In the genomic region with DNA sequence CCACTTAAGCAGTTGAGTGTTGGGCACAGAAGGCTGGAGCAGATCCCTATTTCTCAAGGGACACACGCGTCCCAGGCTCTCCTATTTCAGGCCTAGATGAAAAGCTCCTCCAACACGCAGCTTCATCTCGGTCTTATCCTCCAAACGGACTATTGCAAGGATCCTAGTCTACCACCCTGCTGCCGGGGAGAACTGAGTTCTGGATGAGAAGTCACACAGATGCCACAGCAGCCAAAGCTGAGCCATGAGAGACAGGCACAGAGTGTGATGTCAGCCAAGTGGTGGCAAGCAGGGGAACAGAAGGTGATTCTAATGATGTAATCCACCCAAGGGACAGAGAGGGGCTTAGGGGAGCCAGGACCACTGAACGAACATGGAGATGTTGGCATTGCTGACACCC, we compare ENCODE assay signal across 19 mouse cellular contexts. TPM values are rescaled to one million over a fixed set of nuclear protein-coding genes. Genes with fewer than 3 reads are reported as not detected.
A peak's percentile ranks its signal among the peaks of the same experiment; 100 is the strongest.
DNase-seq lines count a peak whose midpoint lies in the region; ATAC-seq and TF ChIP-seq lines count a peak whose summit lies in the region.
"Had no signal": no experiment of that assay in that cellular context is flagged by ENCODE, and none has a peak within 500 bp of the region (broad histone marks: within the 10 kb centered on the region; RNA-seq: fewer than 3 reads in every experiment).

No protein-coding gene starts in this region.

- no peaks in the 10 kb centered on the region for H3K4me1 ChIP-seq in forebrain, embryonic 13.5 days
- no peaks in the 10 kb centered on the region for H3K4me1 ChIP-seq in forebrain, embryonic 11.5 days (replicated peaks; ENCODE audit: control insufficient read depth, insufficient read depth, low read length)
- H3K4me1 ChIP-seq in midbrain, embryonic 10.5 days = peaks cover 11% of the 10 kb centered on the region; the same call in 1 of the 2 replicates
- H3K4me1 ChIP-seq in midbrain, embryonic 11.5 days (ENCODE audit: control insufficient read depth, insufficient read depth, low read length) = no peaks in the 10 kb centered on the region
- H3K4me1 ChIP-seq in liver, postnatal 0 days (ENCODE audit: insufficient read depth) = no peaks in the 10 kb centered on the region
- H3K4me1 ChIP-seq: hindbrain, embryonic 15.5 days; limb, embryonic 12.5 days; megakaryocyte, embryonic 14.5 days; neural tube, embryonic 13.5 days had no signal

- no peak overlapping the region for H3K4me2 ChIP-seq in forebrain, embryonic 13.5 days
- no peak overlapping the region for H3K4me2 ChIP-seq in forebrain, embryonic 11.5 days (ENCODE audit: low read depth, low read length, severe bottlenecking)
- no peak overlapping the region for H3K4me2 ChIP-seq in midbrain, embryonic 11.5 days
- no peak overlapping the region for H3K4me2 ChIP-seq in liver, postnatal 0 days (ENCODE audit: low read depth, low read length)
- H3K4me2 ChIP-seq: hindbrain, embryonic 15.5 days; limb, embryonic 12.5 days; neural tube, embryonic 13.5 days had no signal

- ATAC-seq in forebrain, embryonic 13.5 days = 0 out of 2 replicates have a peak, but pooled peaks have one; percentile 24
- ATAC-seq in forebrain, embryonic 11.5 days (replicated peaks; ENCODE audit: low FRiP score) = no peak
- ATAC-seq in midbrain, embryonic 11.5 days (ENCODE audit: low FRiP score) = no peak
- ATAC-seq in liver, postnatal 0 days = no peak

- no peak overlapping the region for H3K27ac ChIP-seq in forebrain, embryonic 13.5 days
- no peak overlapping the region for H3K27ac ChIP-seq in forebrain, embryonic 11.5 days (ENCODE audit: low read depth, low read length)
- H3K27ac ChIP-seq in midbrain, embryonic 10.5 days (replicated peaks) = 0 out of 2 replicates have a peak overlapping the region, but pooled peaks have one; percentile 33
- H3K27ac ChIP-seq in midbrain, embryonic 11.5 days (ENCODE audit: low read depth, low read length) = no peak overlapping the region
- no peak overlapping the region for H3K27ac ChIP-seq in liver, postnatal 0 days (ENCODE audit: low read depth)
- H3K27ac ChIP-seq: hindbrain, embryonic 15.5 days; left cerebral cortex, adult 2 months; limb, embryonic 12.5 days; liver, embryonic 14.5 days; neural tube, embryonic 13.5 days had no signal

- no peaks in the 10 kb centered on the region for H3K9me3 ChIP-seq in forebrain, embryonic 13.5 days (replicated peaks)
- H3K9me3 ChIP-seq in forebrain, embryonic 11.5 days (ENCODE audit: control insufficient read depth, low read length) = no peaks in the 10 kb centered on the region
- H3K9me3 ChIP-seq in midbrain, embryonic 10.5 days (replicated peaks) = no peaks in the 10 kb centered on the region
- no peaks in the 10 kb centered on the region for H3K9me3 ChIP-seq in midbrain, embryonic 11.5 days (ENCODE audit: control insufficient read depth, low read length)
- H3K9me3 ChIP-seq in liver, postnatal 0 days (ENCODE audit: low read length) = no peaks in the 10 kb centered on the region
- H3K9me3 ChIP-seq: hindbrain, embryonic 15.5 days; limb, embryonic 12.5 days; megakaryocyte, embryonic 14.5 days; neural tube, embryonic 13.5 days had no signal

- H3K4me3 ChIP-seq in forebrain, embryonic 13.5 days = no peak overlapping the region
- no peak overlapping the region for H3K4me3 ChIP-seq in forebrain, embryonic 11.5 days (ENCODE audit: low read depth, low read length)
- H3K4me3 ChIP-seq in midbrain, embryonic 10.5 days = no peak overlapping the region
- no peak overlapping the region for H3K4me3 ChIP-seq in midbrain, embryonic 11.5 days (ENCODE audit: low read depth, low read length)
- no peak overlapping the region for H3K4me3 ChIP-seq in liver, postnatal 0 days (ENCODE audit: low read depth, low read length)
- H3K4me3 ChIP-seq: hindbrain, embryonic 15.5 days; left cerebral cortex, adult 2 months; limb, embryonic 12.5 days; megakaryocyte, embryonic 14.5 days; neural tube, embryonic 13.5 days had no signal

- H3K36me3 ChIP-seq in forebrain, embryonic 13.5 days (ENCODE audit: poor library complexity, severe bottlenecking) = no peaks in the 10 kb centered on the region
- no peaks in the 10 kb centered on the region for H3K36me3 ChIP-seq in forebrain, embryonic 11.5 days (ENCODE audit: control insufficient read depth, insufficient read depth, low read length)
- H3K36me3 ChIP-seq in midbrain, embryonic 10.5 days = no peaks in the 10 kb centered on the region
- no peaks in the 10 kb centered on the region for H3K36me3 ChIP-seq in midbrain, embryonic 11.5 days (ENCODE audit: control insufficient read depth, insufficient read depth, low read length)
- H3K36me3 ChIP-seq in liver, postnatal 0 days (replicated peaks; ENCODE audit: insufficient read depth, low read length) = no peaks in the 10 kb centered on the region
- H3K36me3 ChIP-seq: hindbrain, embryonic 15.5 days; limb, embryonic 12.5 days; neural tube, embryonic 13.5 days had no signal

- no peaks in the 10 kb centered on the region for H3K27me3 ChIP-seq in forebrain, embryonic 13.5 days
- no peaks in the 10 kb centered on the region for H3K27me3 ChIP-seq in forebrain, embryonic 11.5 days (ENCODE audit: control insufficient read depth, insufficient read depth, low read length)
- H3K27me3 ChIP-seq in midbrain, embryonic 10.5 days (ENCODE audit: low read depth, poor library complexity, severe bottlenecking) = no peaks in the 10 kb centered on the region
- no peaks in the 10 kb centered on the region; the same call in 1 of the 2 replicates for H3K27me3 ChIP-seq in midbrain, embryonic 11.5 days (ENCODE audit: control insufficient read depth, insufficient read depth, low read length)
- no peaks in the 10 kb centered on the region for H3K27me3 ChIP-seq in liver, postnatal 0 days (ENCODE audit: insufficient read depth, low read length)
- H3K27me3 ChIP-seq: hindbrain, embryonic 15.5 days; limb, embryonic 12.5 days; neural tube, embryonic 13.5 days had no signal

- no peak overlapping the region for H3K9ac ChIP-seq in forebrain, embryonic 13.5 days
- H3K9ac ChIP-seq in forebrain, embryonic 11.5 days (ENCODE audit: low read length) = no peak overlapping the region
- H3K9ac ChIP-seq in midbrain, embryonic 11.5 days (ENCODE audit: low read length) = no peak overlapping the region
- no peak overlapping the region for H3K9ac ChIP-seq in liver, postnatal 0 days (replicated peaks)
- H3K9ac ChIP-seq: hindbrain, embryonic 15.5 days; limb, embryonic 12.5 days; liver, embryonic 14.5 days; neural tube, embryonic 13.5 days had no signal

- no peak for DNase-seq in forebrain, embryonic 11.5 days (ENCODE audit: low spot score)
- no peak for DNase-seq in midbrain, embryonic 10.5 days (ENCODE audit: low spot score)
- no peak for DNase-seq in midbrain, embryonic 11.5 days (ENCODE audit: low spot score, missing footprints)
- peak; percentile 62 for DNase-seq in cerebellum, adult 9-11 months
- peak; percentile 33 for DNase-seq in retina, embryonic 14.5 days (ENCODE audit: low spot score)
- DNase-seq in kidney, adult 9 months = no peak
- no peak for DNase-seq in liver, postnatal 0 days
- DNase-seq: kidney, adult 18-20 months; kidney, postnatal 14 days; lung, postnatal 14 days; thymus, postnatal 4 days had no signal

- no peak for TF ChIP-seq CTCF in liver, postnatal 0 days (IDR thresholded peaks at IDR 0.05; ENCODE audit: low read depth)

- TF ChIP-seq EP300 in liver, postnatal 0 days (IDR thresholded peaks at IDR 0.05; ENCODE audit: low read depth) = no peak

- WGBS in forebrain, embryonic 13.5 days = 78% methylated on average over 7 of the region's 7 CpGs
- WGBS in forebrain, embryonic 11.5 days = 83% methylated on average over 7 of the region's 7 CpGs
- WGBS in midbrain, embryonic 10.5 days = 84% methylated on average over 7 of the region's 7 CpGs
- 84% methylated on average over 7 of the region's 7 CpGs for WGBS in midbrain, embryonic 11.5 days
- 82% methylated on average over 7 of the region's 7 CpGs for WGBS in liver, postnatal 0 days (ENCODE audit: insufficient replicate concordance)

RNA-seq across cellular contexts. Expression of gene Neurod1, which starts 42.0 kb away (rescaled TPM):
- polyA plus RNA-seq in forebrain, embryonic 13.5 days (2015; fragmentation: Nextera tagmentation; extraction: Ambion mirVana) = 48.8 and 52.5 TPM in 2 replicates
- 30.7 and 34.3 TPM in 2 replicates for polyA plus RNA-seq in forebrain, embryonic 11.5 days (2014; fragmentation: Nextera tagmentation; extraction: Ambion mirVana)
- 18.8 and 23.5 TPM in 2 replicates for polyA plus RNA-seq in midbrain, embryonic 10.5 days (2016; fragmentation: Nextera tagmentation; extraction: Ambion mirVana)
- 43.4 TPM in 2 replicates for polyA plus RNA-seq in midbrain, embryonic 11.5 days (2014; fragmentation: Nextera tagmentation; extraction: Ambion mirVana)
- polyA plus RNA-seq in liver, postnatal 0 days (2015; fragmentation: Nextera tagmentation; extraction: Ambion mirVana) = not detected in 2 replicates
- polyA plus RNA-seq: heart, postnatal 0 days had no signal

RNA-seq across cellular contexts. Expression of gene Cerkl, which starts 42.1 kb away (rescaled TPM):
- 1.7 and 2.4 TPM in 2 replicates for polyA plus RNA-seq in forebrain, embryonic 13.5 days (2015; fragmentation: Nextera tagmentation; extraction: Ambion mirVana)
- 1.2 and 2.2 TPM in 2 replicates for polyA plus RNA-seq in forebrain, embryonic 11.5 days (2014; fragmentation: Nextera tagmentation; extraction: Ambion mirVana)
- 2.0 and 2.6 TPM in 2 replicates for polyA plus RNA-seq in midbrain, embryonic 10.5 days (2016; fragmentation: Nextera tagmentation; extraction: Ambion mirVana)
- 2.4 and 2.5 TPM in 2 replicates for polyA plus RNA-seq in midbrain, embryonic 11.5 days (2014; fragmentation: Nextera tagmentation; extraction: Ambion mirVana)
- polyA plus RNA-seq in liver, postnatal 0 days (2015; fragmentation: Nextera tagmentation; extraction: Ambion mirVana) = 5.9 and 6.6 TPM in 2 replicates

Comparison
In these comparisons a context has a peak if more than half of its experiments do, and no peak if none do; other contexts are left out.
1. DNase-seq: peak in cerebellum, adult 9-11 months (single experiment) and retina, embryonic 14.5 days (single experiment); none in forebrain, embryonic 11.5 days (single experiment), midbrain, embryonic 10.5 days (single experiment), midbrain, embryonic 11.5 days (single experiment), kidney, adult 9 months (single experiment) and liver, postnatal 0 days (single experiment).
2. RNA of gene Neurod1, which starts 42.0 kb away (polyA plus RNA-seq): 48.8 to 52.5 TPM in forebrain, embryonic 13.5 days, 43.4 TPM in midbrain, embryonic 11.5 days, 30.7 to 34.3 TPM in forebrain, embryonic 11.5 days and 18.8 to 23.5 TPM in midbrain, embryonic 10.5 days; not detected in liver, postnatal 0 days; every median in the first group is over 10 times any median in the second.